Mouse (Mus musculus): ENCODE results near the gene Emd.
A peak's percentile ranks its signal among the peaks of the same experiment; 100 is the strongest.

Emd gene

GRCm38 (mm10) chrX:74273422-74274322, 19.2 kb downstream of the Emd start:
- DNase-seq: no peak

GRCm38 (mm10) chrX:74277916-74278315, 23.4 kb downstream of the Emd start:
- DNase-seq: no peak

- no peak for DNase-seq
These were observed 26.7 kb downstream of the Emd start for GRCm38 (mm10) chrX:74281041-74281731.

- peak; percentile 49 to 66 for DNase-seq
These were observed 27.4 kb downstream of the Emd start, which contains the start of the genes Taz and Dnase1l1 for GRCm38 (mm10) chrX:74281732-74282394. TSS of gene Taz (plus strand) at chrX:74281912. TSS of gene Dnase1l1 (minus strand) at chrX:74282337.

- peak; percentile 69 to 79 for DNase-seq
These were observed 28.1 kb downstream of the Emd start for GRCm38 (mm10) chrX:74282395-74283091.

GRCm38 (mm10) chrX:74283092-74283437, 28.6 kb downstream of the Emd start:
- no peak for DNase-seq

- no peak for DNase-seq
These were observed 38.9 kb downstream of the Emd start for GRCm38 (mm10) chrX:74293431-74293830.

GRCm38 (mm10) chrX:74296538-74297448, 42.3 kb downstream of the Emd start, which contains the start of gene Atp6ap1:
TSS of gene Atp6ap1 (plus strand) at chrX:74297097.
- peak; percentile 87 to 90 for DNase-seq

- no peak for DNase-seq
These were observed 43.9 kb downstream of the Emd start for GRCm38 (mm10) chrX:74298348-74298747.

GRCm38 (mm10) chrX:74299721-74300120, 45.2 kb downstream of the Emd start:
- no peak for DNase-seq

- peak; percentile 57 to 70 for DNase-seq
These were observed 50.6 kb downstream of the Emd start, which contains the start of gene Gdi1 for GRCm38 (mm10) chrX:74304867-74305700. TSS of gene Gdi1 (plus strand) at chrX:74304998.
